Mouse (Mus musculus) kidney, postnatal 14 days (tissue): ENCODE measurements at regions not wholly inside any gene's neighbourhood (a gene's known extent, or its start where the extent isn't known, plus 50 kb on each side); places are given as distances from the start of the nearest gene placed in this dataset.

Source experiments
- DNase-seq: peaks from one replicate; pipeline ENCODE4 v3.0.0; 2022; ENCODE audit warnings: mixed read lengths

GRCm38 (mm10) chr13:37572983-37573382 lies 205.2 kb upstream of the Rreb1 start:
- DNase-seq = no peak

GRCm38 (mm10) chr13:37579231-37579630 lies 199.0 kb upstream of the Rreb1 start:
- DNase-seq = no peak

- no peak for DNase-seq
Observed at GRCm38 (mm10) chr13:37579775-37580174, 198.4 kb upstream of the Rreb1 start.

GRCm38 (mm10) chr13:37580806-37581205 lies 197.4 kb upstream of the Rreb1 start:
- DNase-seq = no peak

GRCm38 (mm10) chr13:37581374-37581773 lies 196.8 kb upstream of the Rreb1 start:
- no peak for DNase-seq

GRCm38 (mm10) chr13:37585476-37585875 lies 192.7 kb upstream of the Rreb1 start:
- no peak for DNase-seq

GRCm38 (mm10) chr13:37586511-37586910 lies 191.7 kb upstream of the Rreb1 start:
- DNase-seq = no peak

- DNase-seq = no peak
Observed at GRCm38 (mm10) chr13:37587911-37588310, 190.3 kb upstream of the Rreb1 start.

GRCm38 (mm10) chr13:37588528-37589176 lies 189.5 kb upstream of the Rreb1 start:
- no peak for DNase-seq

GRCm38 (mm10) chr13:37592149-37592548 lies 186.1 kb upstream of the Rreb1 start:
- no peak for DNase-seq

- peak; percentile 53 for DNase-seq
Observed at GRCm38 (mm10) chr13:37595196-37595595, 183.0 kb upstream of the Rreb1 start.

GRCm38 (mm10) chr13:37597575-37597974 lies 180.6 kb upstream of the Rreb1 start:
- DNase-seq = peak; percentile 80

GRCm38 (mm10) chr13:37598165-37598775 lies 179.9 kb upstream of the Rreb1 start:
- DNase-seq = peak; percentile 79

GRCm38 (mm10) chr13:37599679-37600078 lies 178.5 kb upstream of the Rreb1 start:
- DNase-seq = no peak

- DNase-seq = no peak
Observed at GRCm38 (mm10) chr13:37600172-37600571, 178.0 kb upstream of the Rreb1 start.

GRCm38 (mm10) chr13:37601068-37601467 lies 177.1 kb upstream of the Rreb1 start:
- no peak for DNase-seq

GRCm38 (mm10) chr13:37602256-37602655 lies 175.9 kb upstream of the Rreb1 start:
- no peak for DNase-seq

- no peak for DNase-seq
Observed at GRCm38 (mm10) chr13:37603226-37603994, 174.8 kb upstream of the Rreb1 start.

GRCm38 (mm10) chr13:37606250-37606649 lies 171.9 kb upstream of the Rreb1 start:
- DNase-seq = no peak

- DNase-seq = no peak
Observed at GRCm38 (mm10) chr13:37609085-37609484, 169.1 kb upstream of the Rreb1 start.

- DNase-seq = no peak
Observed at GRCm38 (mm10) chr13:37611387-37611786, 166.8 kb upstream of the Rreb1 start.

- DNase-seq = no peak
Observed at GRCm38 (mm10) chr13:37617015-37617414, 161.2 kb upstream of the Rreb1 start.

- DNase-seq = peak; percentile 80
Observed at GRCm38 (mm10) chr13:37619841-37620725, 158.1 kb upstream of the Rreb1 start.
